Mouse (Mus musculus) lung, embryonic 15.5 days (tissue): Measurements from ENCODE around the gene Gm20518. TPM values are rescaled to one million over a fixed set of nuclear protein-coding genes. Genes with fewer than 3 reads are reported as not detected.

Source experiments
- ATAC-seq: fragments of 200-750 bp; cut with Nextera tagmentation; 2 replicates; pipeline ENCODE4 v1.8.0; 2017; ENCODE audit warnings: moderate number of reproducible peaks, borderline replicate concordance; ENCODE audit not compliant: low FRiP score, low TSS enrichment; ENCODE audit errors: extremely low read depth
- H3K27ac ChIP-seq: fragments of 300-500 bp; sonication (generic); 2 replicates; pipeline ENCODE4 v1.5.1; 2015; ENCODE audit warnings: moderate library complexity, mild to moderate bottlenecking, inconsistent platforms
- H3K27me3 ChIP-seq: fragments of 300-500 bp; sonication (generic); 2 replicates; pipeline ENCODE4 v1.6.1; 2015; ENCODE audit warnings: inconsistent platforms
- H3K36me3 ChIP-seq: fragments of 300-500 bp; sonication (generic); 2 replicates; pipeline ENCODE4 v1.6.1; 2015; ENCODE audit warnings: inconsistent platforms
- H3K4me1 ChIP-seq: fragments of 300-500 bp; sonication (generic); 2 replicates; pipeline ENCODE4 v1.6.1; 2015; ENCODE audit warnings: inconsistent platforms
- H3K4me2 ChIP-seq: fragments of 300-500 bp; sonication (generic); 2 replicates; pipeline ENCODE4 v1.6.1; 2015; ENCODE audit warnings: inconsistent platforms, mild to moderate bottlenecking, moderate library complexity
- H3K4me3 ChIP-seq: fragments of 300-500 bp; sonication (generic); 2 replicates; pipeline ENCODE4 v1.5.1; 2015; ENCODE audit warnings: mild to moderate bottlenecking, inconsistent platforms
- H3K9ac ChIP-seq: fragments of 300-500 bp; sonication (generic); 2 replicates; pipeline ENCODE4 v1.6.1; 2015; ENCODE audit warnings: inconsistent platforms
- H3K9me3 ChIP-seq: fragments of 300-500 bp; sonication (generic); 2 replicates; pipeline ENCODE4 v1.6.1; 2016; ENCODE audit warnings: inconsistent platforms
- WGBS: fragments of 180-500 bp; shearing (Covaris S2); methylation state at CpG from one replicate; pipeline ENCODE4 v1.1.7; 2015; 5-methylcytosine and 5-hydroxymethylcytosine counted together
- polyA plus RNA-seq: library from polyadenylated mRNA; unstranded; fragments of >200 nt; fragmentation: Nextera tagmentation; extraction: Ambion mirVana; gene quantifications from 2 replicates; pipeline ENCODE4 v1.2.1, GENCODE M21; 2015

Gene Gm20518
- polyA plus RNA-seq, 1 experiment from 2014 or later, result 0.16 TPM

GRCm38 (mm10) chr16:17928087-17928580, 36.7 kb upstream of the Gm20518 start, which contains the start of gene Slc25a1:
Slc25a1 (minus strand) TSS chr16:17928219.
- WGBS, result under 1% methylated on average over 47 of the region's 47 CpGs
- Histone ChIP-seq H3K27me3 (no peaks in the 10 kb centered on the region), H3K36me3 (0 out of 2 replicates have a peak, but pooled peaks cover 6% of the 10 kb centered on the region), H3K4me1 (peaks cover 13% of the 10 kb centered on the region), H3K9me3 (no peaks in the 10 kb centered on the region), H3K27ac (peak within 1 kb of the TSS; percentile 85), H3K4me2 (peak within 1 kb of the TSS; percentile 97), H3K9ac (peak within 1 kb of the TSS; percentile 53), H3K4me3 (peak within 1 kb of the TSS; percentile 69)
- peak; percentile 83 for ATAC-seq

DNA sequence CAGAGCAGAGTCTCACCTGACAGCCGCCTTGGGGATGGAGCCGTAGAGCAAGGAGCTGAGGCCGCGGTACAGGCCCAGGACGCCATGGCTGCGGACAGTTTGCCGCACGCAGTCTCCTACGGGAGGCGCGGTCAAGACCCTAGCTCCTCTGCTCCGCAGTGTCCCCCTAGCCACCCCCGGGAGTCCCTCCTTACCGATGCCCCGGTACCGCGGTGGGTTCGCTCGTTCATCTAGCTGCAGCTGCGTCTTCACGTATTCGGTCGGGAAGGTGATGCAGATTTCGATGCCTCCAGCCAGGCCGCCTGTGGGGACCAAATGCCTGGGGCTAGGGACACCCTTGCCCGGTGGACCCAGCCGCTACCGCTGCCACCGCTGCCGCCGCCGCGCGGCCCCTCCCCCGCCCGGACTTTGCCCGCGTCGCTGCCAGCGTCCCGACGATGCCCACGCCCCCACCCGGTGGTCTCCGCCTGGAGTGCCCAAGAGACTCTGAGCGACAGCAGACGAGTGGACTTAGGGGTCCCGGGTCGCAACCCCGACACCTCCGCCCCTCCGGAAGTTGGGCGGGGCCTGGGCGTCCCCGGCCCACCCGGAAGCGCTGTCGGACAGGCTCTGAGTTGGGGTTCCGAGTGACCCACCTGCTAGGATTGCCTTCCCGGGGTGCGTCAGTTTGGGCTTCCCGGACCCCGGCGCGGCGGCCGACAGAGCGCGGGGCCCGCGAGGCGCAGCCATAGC, 36.0 kb upstream of the Gm20518 start:
- under 1% methylated on average over 61 of the region's 72 CpGs for WGBS
- Histone ChIP-seq H3K27me3 (no peaks in the 10 kb centered on the region), H3K27ac (peak overlapping the region; percentile 85), H3K9me3 (no peaks in the 10 kb centered on the region), H3K4me2 (peak overlapping the region; percentile 97), H3K9ac (peak overlapping the region; percentile 53), H3K4me3 (peak overlapping the region; percentile 69), H3K36me3 (0 out of 2 replicates have a peak, but pooled peaks cover 6% of the 10 kb centered on the region), H3K4me1 (peaks cover 18% of the 10 kb centered on the region)
- ATAC-seq, result peak; percentile 57

GRCm38 (mm10) chr16:17922163-17922538, 30.7 kb upstream of the Gm20518 start:
- Histone ChIP-seq H3K4me3 (peak overlapping the region; percentile 60), H3K4me1 (peaks cover 26% of the 10 kb centered on the region), H3K27ac (peak overlapping the region; percentile 49), H3K27me3 (peaks cover 33% of the 10 kb centered on the region), H3K36me3 (0 out of 2 replicates have a peak, but pooled peaks cover 6% of the 10 kb centered on the region), H3K4me2 (peak overlapping the region; percentile 94), H3K9me3 (no peaks in the 10 kb centered on the region), H3K9ac (peak overlapping the region; percentile 67)
- ATAC-seq, result peak; percentile 9
- WGBS, result under 1% methylated on average over 14 of the region's 14 CpGs

GRCm38 (mm10) chr16:17921325-17922162, 30.1 kb upstream of the Gm20518 start:
- WGBS, result 2% methylated on average over 47 of the region's 47 CpGs
- Histone ChIP-seq H3K4me2 (peak overlapping the region; percentile 94), H3K36me3 (0 out of 2 replicates have a peak, but pooled peaks cover 6% of the 10 kb centered on the region), H3K4me3 (peak overlapping the region; percentile 60), H3K9me3 (no peaks in the 10 kb centered on the region), H3K9ac (peak overlapping the region; percentile 67), H3K27ac (peak overlapping the region; percentile 86), H3K4me1 (peaks cover 20% of the 10 kb centered on the region), H3K27me3 (peaks cover 39% of the 10 kb centered on the region)
- peak; percentile 95 for ATAC-seq

DNA sequence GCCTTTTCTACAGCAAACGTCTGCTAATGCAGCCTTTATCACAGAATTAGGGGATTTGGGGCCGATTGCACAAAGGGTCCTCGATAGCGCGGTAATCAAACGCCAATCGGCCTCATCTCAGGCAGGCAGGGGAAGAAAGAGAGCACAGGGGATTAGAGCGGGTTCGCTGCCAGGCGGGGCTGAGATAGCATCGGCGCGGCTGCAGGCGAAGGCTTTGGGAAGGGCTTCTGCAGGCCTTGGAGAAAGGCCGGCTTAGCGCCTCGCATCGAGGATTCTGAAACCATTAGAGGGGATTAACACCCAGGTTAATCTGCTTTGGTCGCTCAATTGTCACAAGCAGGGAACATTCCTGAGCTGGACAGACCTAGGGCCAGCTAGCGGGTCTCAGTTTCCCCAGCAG, 29.1 kb upstream of the Gm20518 start:
- Histone ChIP-seq H3K9ac (peak overlapping the region; percentile 20; the same call in 1 of the 2 replicates), H3K4me2 (peak overlapping the region; percentile 94), H3K4me1 (peaks cover 18% of the 10 kb centered on the region), H3K36me3 (no peaks in the 10 kb centered on the region), H3K9me3 (no peaks in the 10 kb centered on the region), H3K27ac (no peak overlapping the region), H3K27me3 (peaks cover 48% of the 10 kb centered on the region), H3K4me3 (peak overlapping the region; percentile 60; the same call in 1 of the 2 replicates)
- 14% methylated on average over 20 of the region's 20 CpGs for WGBS
- no peak for ATAC-seq

- no peaks in the 10 kb centered on the region for H3K36me3 ChIP-seq
- under 1% methylated on average over 90 of the region's 106 CpGs for WGBS
- no peak within 1 kb of the TSS for H3K27ac ChIP-seq
- peaks cover 73% of the 10 kb centered on the region for H3K27me3 ChIP-seq
- H3K9ac ChIP-seq, result 0 out of 2 replicates have a peak within 1 kb of the TSS, but pooled peaks have one; percentile 10
- H3K4me3 ChIP-seq, result peak within 1 kb of the TSS; percentile 37
- no peaks in the 10 kb centered on the region for H3K9me3 ChIP-seq
- peaks cover 18% of the 10 kb centered on the region for H3K4me1 ChIP-seq
- no peak for ATAC-seq
- H3K4me2 ChIP-seq, result peak within 1 kb of the TSS; percentile 69
These were observed 23.1 kb upstream of the Gm20518 start, which contains the start of gene Gsc2 for GRCm38 (mm10) chr16:17914307-17915249. Gsc2 (minus strand) TSS chr16:17915059.

DNA sequence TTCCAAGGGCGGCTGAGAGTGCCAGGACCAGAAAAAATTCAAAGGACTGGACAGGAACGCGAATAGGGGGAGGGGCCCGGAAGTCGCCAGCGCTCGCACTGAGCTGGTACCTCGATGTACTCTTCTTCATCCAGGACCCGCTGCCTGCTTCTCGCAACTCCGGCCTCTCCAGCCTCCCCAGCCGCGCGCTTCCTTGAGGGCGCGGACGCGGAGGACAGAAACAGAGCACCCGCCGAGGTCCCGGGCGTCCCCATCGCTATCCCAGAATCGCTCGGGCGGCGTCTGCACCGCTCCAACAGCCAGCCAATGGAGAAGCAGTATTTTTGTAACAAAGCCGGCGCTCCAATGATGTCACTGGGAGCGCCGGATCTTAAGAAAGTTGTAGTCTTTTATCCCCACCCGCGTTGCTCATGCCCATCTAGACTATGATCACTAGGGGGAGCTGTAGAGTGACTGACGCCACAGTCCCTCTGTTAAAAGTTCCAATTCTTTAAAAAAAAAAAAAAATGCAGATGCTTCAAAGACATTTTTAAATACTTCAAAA, 19.7 kb upstream of the Gm20518 start, which contains the start of gene Ess2:
Gene Ess2 (minus strand): TSS at position 297 of the 544 bp plus-strand sequence.
- H3K4me2 ChIP-seq, result peak within 1 kb of the TSS; percentile 84
- peak within 1 kb of the TSS; percentile 92 for H3K4me3 ChIP-seq
- H3K36me3 ChIP-seq, result peaks cover 33% of the 10 kb centered on the region
- H3K4me1 ChIP-seq, result peaks cover 18% of the 10 kb centered on the region
- ATAC-seq, result peak; percentile 94
- H3K9ac ChIP-seq, result peak within 1 kb of the TSS; percentile 74
- WGBS, result under 1% methylated on average over 35 of the region's 35 CpGs
- peak within 1 kb of the TSS; percentile 49; the same call in 1 of the 2 replicates for H3K27ac ChIP-seq
- peaks cover 46% of the 10 kb centered on the region for H3K27me3 ChIP-seq
- H3K9me3 ChIP-seq, result no peaks in the 10 kb centered on the region

GRCm38 (mm10) chr16:17898462-17898861, 7.0 kb upstream of the Gm20518 start, which contains the start of the genes Dgcr2 and Tssk2:
Dgcr2 (minus strand) TSS chr16:17898562.
Tssk2 (plus strand) TSS chr16:17898637.
- ATAC-seq, result no peak
- Histone ChIP-seq H3K27ac (no peak within 1 kb of the TSS), H3K36me3 (peaks cover 43% of the 10 kb centered on the region), H3K9me3 (no peaks in the 10 kb centered on the region), H3K9ac (no peak within 1 kb of the TSS), H3K27me3 (no peaks in the 10 kb centered on the region), H3K4me1 (no peaks in the 10 kb centered on the region), H3K4me2 (no peak within 1 kb of the TSS), H3K4me3 (no peak within 1 kb of the TSS)
- 89% methylated on average over 14 of the region's 14 CpGs for WGBS

DNA sequence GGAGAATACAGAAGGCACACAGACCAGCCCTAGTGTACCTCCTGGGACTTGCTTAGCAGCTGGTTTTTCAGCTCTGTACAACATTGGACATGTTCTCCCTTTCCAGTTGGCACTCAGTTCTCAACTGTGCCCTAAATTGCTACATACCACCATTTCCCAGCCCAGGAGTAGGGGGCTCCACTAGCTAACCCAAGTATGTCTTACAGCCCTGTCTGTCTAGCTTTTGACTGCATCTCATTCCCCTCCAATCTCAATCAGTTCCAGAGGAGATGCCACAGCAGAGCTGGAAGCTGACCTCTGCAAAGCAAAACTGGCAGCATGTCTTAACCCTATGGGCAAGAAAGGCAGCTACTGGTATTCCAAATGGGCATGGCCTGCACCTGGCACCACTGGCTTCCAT, 4.6 kb upstream of the Gm20518 start:
- Histone ChIP-seq H3K27me3 (no peaks in the 10 kb centered on the region), H3K36me3 (peaks cover 20% of the 10 kb centered on the region), H3K4me3 (no peak overlapping the region), H3K9ac (no peak overlapping the region), H3K9me3 (no peaks in the 10 kb centered on the region), H3K27ac (no peak overlapping the region), H3K4me2 (no peak overlapping the region), H3K4me1 (peaks cover 10% of the 10 kb centered on the region; the same call in 1 of the 2 replicates)
- no peak for ATAC-seq

GRCm38 (mm10) chr16:17893923-17894322, 2.5 kb upstream of the Gm20518 start, which contains the start of gene Tssk1:
Tssk1 (plus strand) TSS chr16:17894223.
- Histone ChIP-seq H3K4me2 (no peak within 1 kb of the TSS), H3K9me3 (no peaks in the 10 kb centered on the region), H3K4me1 (peaks cover 24% of the 10 kb centered on the region), H3K27me3 (no peaks in the 10 kb centered on the region), H3K36me3 (no peaks in the 10 kb centered on the region; the same call in 1 of the 2 replicates), H3K9ac (no peak within 1 kb of the TSS), H3K4me3 (no peak within 1 kb of the TSS), H3K27ac (no peak within 1 kb of the TSS)
- no peak for ATAC-seq
- WGBS, result 79% methylated on average over 2 of the region's 2 CpGs
